Mouse (Mus musculus) splenic B cell, adult 2 months (primary cell): ENCODE results near the gene Rab11fip3.

Experiments
- DNase-seq: peaks from one replicate; pipeline ENCODE4 v3.0.0-alpha.2; 2011; ENCODE audit warnings: low read depth, low spot score
- H3K27me3 ChIP-seq: 2 replicates; pipeline ENCODE4 v1.6.1; 2012; ENCODE audit warnings: mild to moderate bottlenecking, low read length, moderate library complexity, mixed read lengths; ENCODE audit not compliant: control insufficient read depth, poor library complexity, insufficient read depth, severe bottlenecking
- H3K36me3 ChIP-seq: 2 replicates; pipeline ENCODE4 v1.6.1; 2012; ENCODE audit warnings: mild to moderate bottlenecking, low read length, moderate library complexity, mixed read lengths; ENCODE audit not compliant: control insufficient read depth, poor library complexity, insufficient read depth, severe bottlenecking

Rab11fip3 gene

DNA sequence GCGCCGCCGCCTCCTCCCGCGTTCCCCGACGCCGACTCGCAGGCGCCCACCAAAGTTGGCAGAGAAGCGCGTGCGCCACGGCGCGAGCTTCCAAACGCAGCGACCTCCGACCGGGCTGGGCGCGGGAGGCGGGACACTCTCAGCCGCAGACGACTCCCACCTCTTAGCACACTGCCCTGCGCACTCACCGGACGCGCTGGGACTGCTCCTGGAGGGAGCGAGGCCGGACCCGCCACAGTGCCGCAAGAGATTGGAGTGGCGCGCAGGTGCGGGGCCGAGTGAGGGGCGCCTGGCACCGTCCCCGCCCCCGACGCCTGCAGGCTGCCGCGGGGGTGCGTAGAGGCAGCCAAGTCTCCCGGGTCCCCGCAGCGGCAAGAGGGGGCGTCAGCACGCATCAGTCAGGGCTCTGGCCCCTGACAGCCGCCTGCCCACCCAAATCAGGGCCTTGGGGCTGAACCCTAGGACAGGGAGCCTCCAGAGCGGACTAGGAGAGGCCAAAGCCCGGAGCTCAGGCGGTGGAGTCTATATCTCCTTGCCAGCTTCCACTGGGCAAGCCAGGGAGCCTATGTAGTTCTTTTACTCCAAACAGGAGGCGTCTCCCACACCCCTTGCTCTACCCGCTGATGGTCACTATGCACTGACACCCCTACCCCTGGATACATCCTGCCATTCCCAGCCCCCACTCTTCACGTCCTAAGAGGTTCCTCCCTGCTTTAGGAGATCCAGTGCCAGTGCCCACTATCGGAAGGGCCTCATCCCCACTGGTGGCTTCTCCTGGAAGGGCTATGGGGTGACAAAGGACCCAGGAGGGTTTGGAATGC, 117.3 kb downstream of the Rab11fip3 start, which contains the start of gene A930017K11Rik:
TSS of gene A930017K11Rik (minus strand) at position 763 of the 821 bp plus-strand sequence.
- Histone ChIP-seq H3K27me3 (no peaks in the 10 kb centered on the region), H3K36me3 (no peaks in the 10 kb centered on the region)
- no peak for DNase-seq

DNA sequence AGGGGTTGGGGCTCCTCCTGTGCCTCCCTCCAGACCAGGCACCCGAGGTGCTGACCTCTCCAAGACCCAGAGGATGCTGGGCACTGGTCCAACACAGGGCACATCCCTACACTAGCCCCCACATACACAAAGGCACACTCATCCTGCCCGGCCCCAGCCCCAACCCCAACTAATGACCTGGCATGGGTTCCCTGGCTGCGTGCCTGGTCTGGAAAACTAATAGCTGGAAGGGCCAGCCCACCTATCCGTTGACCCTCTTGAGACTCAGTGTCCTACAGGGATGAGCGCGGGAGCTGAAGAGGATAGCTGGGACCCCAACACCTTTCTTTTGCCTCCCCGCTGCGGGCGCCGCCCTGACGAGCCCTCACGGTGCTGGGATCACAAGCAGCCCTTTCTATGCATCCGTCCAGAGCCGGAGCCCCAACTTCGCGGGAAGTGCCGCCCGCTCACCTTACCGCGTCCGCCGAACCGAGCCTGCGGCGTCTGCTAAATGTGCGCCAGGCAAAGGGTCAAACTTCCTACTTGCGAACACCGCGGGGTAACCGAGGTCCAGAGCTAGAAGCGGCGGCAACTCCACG, 118.0 kb downstream of the Rab11fip3 start:
- no peaks in the 10 kb centered on the region for H3K27me3 ChIP-seq
- no peak for DNase-seq

DNA sequence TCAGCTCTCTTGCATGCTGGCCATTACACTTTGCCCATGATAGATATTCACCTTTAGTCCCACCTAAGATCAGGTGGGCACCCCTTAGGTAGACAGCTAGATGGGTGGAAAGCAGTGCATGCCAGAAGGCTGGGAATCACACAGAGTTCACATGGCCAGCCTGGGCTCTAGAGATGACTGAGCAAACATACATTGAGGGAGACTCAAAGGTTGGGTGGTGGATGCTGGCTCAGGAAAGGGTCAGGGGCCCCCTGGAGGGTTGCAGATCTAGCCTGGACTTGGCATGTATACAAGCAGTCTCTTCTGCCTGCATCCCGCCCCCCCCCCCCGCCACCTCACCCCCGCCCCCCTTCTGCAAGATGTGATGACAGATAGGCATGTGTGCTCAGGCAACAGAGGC, 118.6 kb downstream of the Rab11fip3 start:
- no peak for DNase-seq
- Histone ChIP-seq H3K36me3 (no peaks in the 10 kb centered on the region), H3K27me3 (no peaks in the 10 kb centered on the region)

More for the DNA sequence above, 118.0 kb downstream of the Rab11fip3 start:
- H3K36me3 ChIP-seq = no peaks in the 10 kb centered on the region

DNA sequence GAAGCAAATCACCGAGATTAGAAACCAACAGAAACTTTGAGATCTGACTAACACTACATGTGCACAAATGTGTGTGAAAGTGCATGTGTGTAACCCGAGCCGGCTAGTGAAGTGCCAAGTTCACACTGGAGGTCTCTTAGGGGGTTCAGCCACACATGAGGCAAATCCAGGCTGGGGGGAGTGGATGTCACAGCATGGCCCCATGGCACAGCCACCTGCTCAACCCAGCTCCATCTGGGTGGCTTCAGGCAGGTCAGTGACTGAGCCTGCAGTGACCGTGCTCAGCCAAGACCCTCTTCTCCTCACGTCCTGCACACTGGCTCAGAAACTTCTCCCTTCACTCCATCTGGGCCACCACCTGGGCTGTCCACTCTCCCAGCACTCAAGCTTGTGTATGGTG, 119.4 kb downstream of the Rab11fip3 start:
- H3K27me3 ChIP-seq = no peaks in the 10 kb centered on the region
- no peaks in the 10 kb centered on the region for H3K36me3 ChIP-seq
- no peak for DNase-seq

DNA sequence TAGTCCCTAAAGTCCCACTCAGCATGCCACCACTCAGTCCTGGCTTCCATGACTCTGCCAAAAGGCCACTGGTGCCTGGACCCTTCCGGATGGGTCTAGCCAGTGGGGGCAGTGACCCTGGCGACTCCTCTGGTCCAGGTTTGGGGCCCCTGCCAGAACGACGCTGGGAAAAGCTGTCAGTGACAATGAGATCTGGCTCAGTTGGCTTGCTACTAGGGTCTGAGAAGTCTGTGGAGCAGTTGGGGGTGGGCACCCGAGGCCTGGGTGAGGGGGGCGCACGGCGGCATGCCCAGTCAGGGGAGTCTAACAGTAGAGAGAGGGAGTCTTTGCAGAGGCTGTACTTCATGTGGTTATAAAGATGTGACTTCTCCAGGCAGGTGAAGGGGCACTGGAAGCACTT, 121.3 kb downstream of the Rab11fip3 start:
- no peak for DNase-seq
- Histone ChIP-seq H3K36me3 (no peaks in the 10 kb centered on the region), H3K27me3 (no peaks in the 10 kb centered on the region)

DNA sequence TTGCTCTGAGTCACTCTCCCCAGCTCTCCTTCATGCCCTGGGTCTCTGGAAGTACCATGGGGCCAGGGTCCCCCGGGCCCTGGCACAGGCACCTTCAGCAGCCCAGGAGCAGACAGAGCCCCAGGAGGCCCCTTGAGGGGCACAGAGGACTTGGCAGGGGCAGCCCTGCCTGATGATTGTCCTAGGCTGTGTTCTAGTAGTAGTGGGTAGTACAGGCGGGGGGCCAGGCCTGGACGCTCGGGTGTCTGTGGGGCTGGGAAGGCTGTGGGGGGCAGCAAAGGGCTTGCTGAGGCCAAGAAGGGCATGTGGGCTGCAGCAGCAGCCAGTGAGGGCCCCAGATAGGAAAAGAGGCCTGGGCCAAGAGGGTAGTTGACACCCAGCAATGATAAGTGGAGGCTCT, 121.8 kb downstream of the Rab11fip3 start:
- H3K27me3 ChIP-seq = no peaks in the 10 kb centered on the region
- DNase-seq = no peak

DNA sequence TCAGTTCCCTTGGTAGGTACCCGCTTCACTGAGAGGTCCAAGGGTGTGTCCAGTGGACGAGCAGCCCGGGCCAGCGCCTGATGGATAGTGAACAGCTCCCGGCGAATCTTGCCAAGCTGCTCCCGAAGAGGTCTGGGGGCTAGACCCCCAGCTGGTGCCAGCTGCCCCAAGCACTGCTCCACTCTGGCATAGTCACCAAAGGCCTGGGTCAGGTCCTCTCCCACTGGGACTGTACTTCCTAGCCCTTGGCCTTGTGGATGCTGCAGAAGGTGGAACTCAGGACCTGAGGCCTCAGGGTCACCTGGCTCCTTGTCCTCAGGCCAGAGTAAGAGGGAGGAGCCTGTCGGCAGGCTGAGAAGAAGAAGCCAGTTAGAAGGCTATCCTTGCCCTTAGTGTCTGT, 122.5 kb downstream of the Rab11fip3 start:
- Histone ChIP-seq H3K27me3 (no peaks in the 10 kb centered on the region), H3K36me3 (no peaks in the 10 kb centered on the region)
- DNase-seq = no peak

More for the DNA sequence above, 121.8 kb downstream of the Rab11fip3 start:
- no peaks in the 10 kb centered on the region for H3K36me3 ChIP-seq

DNA sequence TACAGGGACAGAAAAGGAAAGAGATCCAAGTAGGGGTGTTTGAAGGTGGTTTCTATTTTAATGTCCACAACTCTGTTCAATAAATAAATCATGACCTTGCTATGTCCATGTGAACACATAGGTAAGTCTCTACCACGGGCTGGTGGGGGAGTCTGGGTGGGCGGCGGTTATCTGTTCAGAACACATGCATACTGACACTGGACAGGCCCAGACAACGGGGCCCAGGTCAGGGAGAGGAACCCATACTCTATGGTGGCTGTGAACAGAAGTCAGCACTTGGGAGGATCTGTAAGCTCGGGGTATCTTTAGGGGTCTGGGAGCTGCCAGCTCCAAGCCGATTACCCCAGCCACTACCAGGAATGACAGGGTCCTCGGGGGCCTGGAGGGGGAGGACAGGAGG, 123.0 kb downstream of the Rab11fip3 start:
- Histone ChIP-seq H3K36me3 (no peaks in the 10 kb centered on the region), H3K27me3 (no peaks in the 10 kb centered on the region)
- no peak for DNase-seq

DNA sequence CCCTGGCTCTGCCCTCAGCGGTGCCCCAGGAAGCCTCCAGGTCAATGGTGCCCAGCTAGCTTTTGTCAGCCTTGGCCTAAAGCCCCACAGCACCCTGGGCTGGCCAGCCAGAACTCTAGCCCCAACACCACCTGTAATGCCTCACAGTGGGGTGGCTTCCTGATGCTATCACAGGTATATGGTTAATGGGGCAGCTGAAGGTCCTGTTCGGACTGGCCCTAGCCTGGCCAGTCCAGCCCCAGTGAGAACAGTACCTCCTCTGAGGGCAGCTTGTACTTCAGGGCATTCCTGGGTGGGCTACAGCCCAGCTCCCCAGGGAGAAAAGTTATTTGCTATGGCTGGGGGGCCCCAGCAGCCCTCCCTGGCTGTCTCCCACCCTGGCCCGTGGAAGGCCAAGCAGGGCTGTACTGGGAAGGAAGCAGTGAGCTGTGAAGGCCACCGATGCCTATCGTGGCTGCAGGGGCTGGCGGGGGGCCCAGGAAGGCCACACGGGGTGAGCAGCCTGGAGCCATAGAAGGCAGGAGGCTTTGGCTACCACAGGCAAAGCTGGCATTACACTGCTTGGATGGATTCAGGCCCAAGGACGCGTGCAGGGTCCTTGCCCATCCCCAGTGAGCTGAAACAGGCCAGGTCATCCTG, 123.7 kb downstream of the Rab11fip3 start:
- Histone ChIP-seq H3K27me3 (no peaks in the 10 kb centered on the region), H3K36me3 (no peaks in the 10 kb centered on the region)
- no peak for DNase-seq

DNA sequence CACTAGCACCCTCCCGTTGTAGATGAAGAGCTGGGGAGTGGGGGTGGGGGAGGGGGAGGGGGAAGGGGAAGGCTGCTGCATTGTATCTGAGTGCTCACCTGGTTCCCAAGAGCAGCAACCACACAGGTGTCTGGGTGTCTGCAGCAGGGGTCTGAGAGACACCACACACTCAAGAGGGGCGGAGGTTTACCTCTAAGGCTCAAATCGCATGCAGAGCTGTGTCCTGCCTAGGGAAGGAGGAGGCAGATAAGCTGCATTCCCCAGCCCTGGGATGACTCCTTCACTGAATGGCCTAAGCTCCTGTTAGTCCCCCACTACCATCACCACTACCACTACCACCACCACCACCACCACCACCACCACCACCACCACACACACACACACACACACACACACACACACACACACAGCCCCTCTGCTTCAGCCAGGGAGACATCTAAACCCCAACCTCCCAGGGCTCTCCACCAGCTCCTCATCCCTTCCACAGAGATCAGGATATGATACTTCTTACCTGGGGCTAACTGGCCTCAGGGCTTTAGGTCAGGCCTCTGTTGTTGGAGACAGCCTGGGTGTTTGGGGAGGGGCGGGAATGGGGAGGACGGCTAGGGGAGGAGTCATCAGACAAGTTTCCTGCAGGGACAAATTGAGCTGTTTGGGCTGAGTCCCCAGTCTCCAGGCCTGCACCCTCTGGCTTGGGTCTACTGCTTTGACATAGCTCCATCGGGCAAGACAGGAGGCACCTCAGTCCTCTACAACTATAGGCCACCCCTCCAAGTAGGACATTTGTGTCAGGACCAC, 124.8 kb downstream of the Rab11fip3 start, which contains the start of the genes Pigq and Nhlrc4:
TSS of gene Pigq (minus strand) at position 571 of the 798 bp plus-strand sequence.
TSS of gene Nhlrc4 (minus strand) at position 596 of the 798 bp plus-strand sequence.
- Histone ChIP-seq H3K27me3 (no peaks in the 10 kb centered on the region), H3K36me3 (no peaks in the 10 kb centered on the region)
- DNase-seq = no peak

DNA sequence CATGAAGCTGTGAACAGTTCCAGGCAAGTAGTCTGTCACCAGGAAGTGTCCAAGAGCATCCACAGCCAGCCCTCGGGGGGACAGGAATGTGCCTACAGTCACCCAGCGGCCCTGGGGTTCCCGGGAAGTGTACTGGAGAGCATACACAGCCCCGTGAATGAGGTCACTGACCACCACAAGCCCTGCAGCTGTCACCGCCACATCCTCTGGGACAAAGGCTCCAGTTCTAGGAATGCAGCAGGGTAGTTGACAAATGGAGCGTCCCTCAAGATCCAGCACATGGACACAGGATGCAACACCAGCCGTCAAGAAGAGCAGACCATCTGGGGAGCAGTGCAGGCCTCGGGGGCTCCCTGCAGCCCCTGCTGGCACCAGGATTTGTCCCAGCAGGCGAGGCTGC, 125.6 kb downstream of the Rab11fip3 start:
- no peak for DNase-seq
- H3K36me3 ChIP-seq = no peaks in the 10 kb centered on the region
- no peaks in the 10 kb centered on the region for H3K27me3 ChIP-seq

DNA sequence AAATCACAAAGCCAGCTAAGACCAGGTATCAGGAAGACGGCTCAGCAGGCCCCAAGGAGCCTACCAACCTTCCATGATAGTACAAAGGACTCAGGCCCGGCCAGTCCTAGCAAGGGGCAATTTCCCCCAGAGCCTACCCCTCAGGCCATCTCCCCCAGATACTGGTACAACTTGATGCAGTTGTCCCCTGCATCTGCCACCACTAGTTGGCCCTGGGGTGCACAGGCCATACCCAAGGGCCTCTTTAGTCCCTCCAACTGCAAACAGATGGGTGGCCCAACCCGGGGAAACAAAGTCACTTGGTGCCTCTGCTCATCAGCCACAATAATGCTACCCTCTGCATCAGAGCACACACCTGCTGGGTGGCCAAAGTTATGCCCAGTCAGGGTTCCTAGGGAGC, 126.1 kb downstream of the Rab11fip3 start:
- Histone ChIP-seq H3K27me3 (no peaks in the 10 kb centered on the region), H3K36me3 (no peaks in the 10 kb centered on the region)
- no peak for DNase-seq

DNA sequence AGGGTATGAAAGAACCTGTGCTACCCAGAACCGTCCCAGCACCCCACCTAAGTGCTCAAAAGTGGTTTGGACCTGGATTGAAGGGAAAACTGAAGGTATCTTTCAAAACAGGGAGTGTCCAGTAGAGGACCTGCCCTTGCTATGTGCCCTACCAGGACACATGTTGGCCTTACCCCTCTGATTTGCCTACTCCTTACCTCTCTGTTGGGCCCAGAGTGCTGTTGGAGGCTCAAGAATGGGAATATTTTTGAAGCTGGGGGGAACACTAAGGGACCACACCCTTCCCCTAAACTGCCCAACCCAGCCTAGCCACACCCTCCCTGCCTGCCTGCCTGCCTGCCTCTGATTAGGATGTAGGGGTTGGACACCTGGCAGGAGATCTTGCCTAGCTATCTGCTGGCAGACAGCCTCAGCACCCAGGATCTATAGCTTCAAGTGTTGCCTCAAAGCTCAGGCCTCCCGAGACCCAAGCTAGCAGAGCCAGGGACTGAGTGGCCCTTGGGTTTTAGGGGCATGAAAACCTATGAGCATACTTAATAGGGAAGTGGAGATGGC, 126.7 kb downstream of the Rab11fip3 start:
- Histone ChIP-seq H3K27me3 (no peaks in the 10 kb centered on the region), H3K36me3 (no peaks in the 10 kb centered on the region)
- no peak for DNase-seq

DNA sequence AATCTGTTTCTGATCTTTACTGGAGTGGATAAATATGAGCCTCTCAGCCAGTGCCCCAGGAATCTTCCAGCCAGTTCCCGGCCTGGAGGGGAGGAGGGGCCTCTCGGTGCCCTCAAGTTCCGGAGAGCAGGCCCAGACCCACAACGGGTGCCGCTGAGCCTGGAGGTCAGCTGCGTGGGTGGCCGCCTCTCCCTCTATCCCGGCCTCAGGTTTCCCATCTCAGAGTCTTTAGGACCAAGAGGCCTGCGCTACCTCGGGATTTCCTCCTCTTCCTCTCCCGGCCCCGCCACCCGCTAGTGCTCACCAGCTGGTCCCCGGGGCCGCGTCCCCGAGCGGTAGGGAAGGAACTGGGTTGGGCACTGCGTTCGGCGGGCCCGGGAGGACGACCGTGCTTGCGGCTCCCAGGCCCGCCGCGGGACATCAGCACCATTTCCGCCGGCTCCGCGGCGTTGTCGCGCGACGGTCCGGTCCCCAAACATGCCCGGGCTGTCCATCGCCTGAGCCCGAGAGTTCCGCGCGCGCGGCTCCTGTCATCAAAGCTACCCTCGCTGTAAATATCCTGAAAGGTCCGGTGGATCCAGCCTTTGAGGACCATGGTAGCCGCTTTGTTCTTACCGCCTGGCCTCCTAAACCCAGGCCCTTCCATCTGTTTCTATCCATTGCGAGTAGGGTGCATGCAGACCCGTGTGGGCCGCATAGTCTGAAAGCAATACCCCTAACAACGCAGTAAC, 127.7 kb downstream of the Rab11fip3 start:
- H3K27me3 ChIP-seq = no peaks in the 10 kb centered on the region
- no peaks in the 10 kb centered on the region for H3K36me3 ChIP-seq
- DNase-seq = peak; percentile 77
